Mouse (Mus musculus) lung, postnatal 36 days (tissue): ENCODE measurements around the gene Herpud1.
A peak's percentile ranks its signal among the peaks of the same experiment; 100 is the strongest.

Source experiments
- DNase-seq: peaks from one replicate; pipeline ENCODE4 v3.0.0; 2022; ENCODE audit warnings: mixed read lengths

Gene Herpud1

DNA sequence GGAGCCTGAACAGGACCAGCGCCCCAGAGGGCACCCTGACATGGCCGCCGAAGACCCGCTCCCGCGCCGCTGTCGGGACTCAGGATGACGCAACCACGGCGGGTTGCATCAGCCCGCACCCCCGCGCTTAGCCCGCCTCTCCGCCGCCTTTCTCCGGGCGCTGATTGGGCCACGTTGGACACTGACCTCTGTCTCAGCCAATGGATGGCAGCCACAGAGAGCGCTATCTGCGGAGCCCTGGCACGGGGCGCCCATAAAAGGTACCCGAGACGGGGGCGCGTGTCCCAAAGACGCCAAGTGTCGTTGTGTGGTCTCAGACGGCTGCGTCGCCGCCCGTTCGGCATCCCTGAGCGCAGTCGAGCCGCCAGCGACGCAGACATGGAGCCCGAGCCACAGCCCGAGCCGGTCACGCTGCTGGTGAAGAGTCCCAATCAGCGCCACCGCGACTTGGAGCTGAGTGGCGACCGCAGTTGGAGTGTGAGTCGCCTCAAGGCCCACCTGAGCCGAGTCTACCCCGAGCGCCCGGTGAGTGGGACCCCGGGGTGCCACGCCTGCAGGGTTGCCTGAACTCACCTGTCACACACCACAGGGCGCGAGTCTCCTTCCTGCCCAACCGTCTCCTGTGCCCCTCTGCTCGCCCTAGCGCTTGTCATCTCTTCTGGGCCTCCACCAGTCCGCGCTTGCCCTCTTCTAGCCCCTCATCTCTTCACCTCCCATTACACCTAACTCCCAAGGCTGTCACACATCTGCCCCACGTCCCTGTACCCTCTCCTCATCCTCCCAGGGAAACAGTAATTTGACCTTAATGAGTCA, at the start of gene Herpud1:
Herpud1 (plus strand) TSS at position 225 of the 813 bp plus-strand sequence.
- DNase-seq = peak; percentile 99

GRCm38 (mm10) chr8:94337559-94337958, 48.7 kb upstream of the Herpud1 start:
- no peak for DNase-seq

- DNase-seq = peak; percentile 28
These were observed 45.4 kb upstream of the Herpud1 start for GRCm38 (mm10) chr8:94340796-94341195.

DNA sequence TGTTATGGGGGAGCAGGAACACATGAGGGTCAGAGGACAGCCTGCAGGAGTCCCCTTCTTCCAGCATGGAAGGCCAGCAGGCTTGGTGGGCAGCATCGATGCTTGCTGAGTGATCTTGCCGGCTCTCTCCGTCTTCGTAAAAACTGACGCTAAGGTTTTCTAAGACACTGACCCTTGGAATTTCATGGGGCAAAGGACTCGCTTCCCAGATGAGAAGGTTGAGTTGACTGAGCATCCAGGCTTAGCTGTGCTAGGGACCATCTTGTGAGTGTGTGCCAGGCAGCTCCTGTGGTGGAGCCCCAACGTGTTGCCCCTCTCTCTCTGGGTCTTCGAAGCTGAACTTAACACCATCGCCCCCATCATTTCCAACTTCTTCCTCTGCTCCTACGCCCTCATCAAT, 43.5 kb upstream of the Herpud1 start:
- DNase-seq = no peak

- DNase-seq = peak; percentile 95
These were observed 42.9 kb upstream of the Herpud1 start for GRCm38 (mm10) chr8:94343290-94343689.

DNA sequence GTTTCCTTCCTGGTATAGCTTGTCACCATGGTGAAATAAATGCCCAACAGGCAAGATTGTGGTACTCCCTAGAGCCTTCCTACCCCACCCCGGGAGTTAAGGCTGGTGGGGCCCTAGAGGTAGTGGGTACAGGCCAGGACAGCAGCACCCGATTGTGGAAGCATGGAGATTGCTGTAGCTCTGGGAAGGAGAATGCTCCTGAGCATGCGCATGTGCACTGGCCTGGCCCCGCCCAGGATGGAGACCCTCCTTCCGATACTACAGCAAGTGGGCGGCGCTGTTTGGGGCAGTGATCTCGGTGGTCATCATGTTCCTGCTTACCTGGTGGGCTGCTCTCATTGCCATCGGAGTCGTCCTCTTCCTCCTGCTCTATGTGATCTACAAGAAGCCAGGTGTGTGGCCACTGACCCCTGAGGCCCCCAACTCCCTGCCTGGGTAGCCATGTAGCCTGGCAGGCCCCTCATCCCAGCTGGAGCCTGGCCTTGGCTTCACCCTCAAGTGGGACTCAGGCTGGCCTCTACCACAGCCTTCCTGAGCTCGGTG, 42.4 kb upstream of the Herpud1 start:
- no peak for DNase-seq

GRCm38 (mm10) chr8:94345657-94346056, 40.6 kb upstream of the Herpud1 start:
- DNase-seq = no peak

- DNase-seq = no peak
These were observed 40.0 kb upstream of the Herpud1 start for GRCm38 (mm10) chr8:94346264-94346663.

DNA sequence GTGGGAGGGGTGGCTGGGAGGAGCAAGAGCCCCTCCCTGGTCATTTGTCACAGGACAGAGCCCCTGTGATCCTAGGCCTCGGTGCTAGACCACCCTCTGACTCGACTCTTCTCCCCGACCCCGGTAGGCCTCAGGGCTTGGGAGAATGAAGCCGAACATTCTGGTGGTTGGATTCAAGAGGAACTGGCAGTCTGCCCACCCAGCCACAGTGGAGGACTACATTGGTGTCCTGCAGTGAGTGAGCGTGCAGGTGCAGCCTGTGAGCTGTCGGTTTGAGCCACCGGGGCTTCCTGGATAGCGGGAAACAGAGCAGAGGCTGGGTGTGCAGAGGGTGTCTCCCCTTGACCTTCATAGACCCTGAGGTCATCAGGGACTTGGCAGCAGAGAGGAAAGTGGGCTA, 37.8 kb upstream of the Herpud1 start:
- peak; percentile 76 for DNase-seq

DNA sequence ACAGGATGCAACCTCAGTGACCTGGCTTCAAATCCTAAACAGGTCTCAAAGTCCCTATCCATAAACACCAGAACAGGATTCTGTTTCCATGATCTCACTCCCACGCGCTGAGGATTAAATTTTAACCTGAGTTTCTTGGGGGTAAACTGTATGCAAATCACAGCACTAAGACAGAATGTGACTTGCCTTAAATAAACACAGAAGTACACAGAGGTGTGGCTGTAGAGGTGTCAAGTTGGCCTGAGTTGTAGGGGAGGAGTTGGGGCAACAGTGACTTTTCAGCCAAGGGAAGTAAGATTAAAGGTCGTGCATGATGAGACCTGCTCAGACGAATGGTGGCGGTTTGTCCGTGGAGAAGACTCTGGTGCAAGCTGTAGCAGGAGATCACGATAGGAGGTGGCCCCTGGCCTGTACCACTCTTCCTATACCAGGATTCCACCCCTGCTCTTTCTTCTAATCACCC, 32.1 kb upstream of the Herpud1 start:
- peak; percentile 77 for DNase-seq

DNA sequence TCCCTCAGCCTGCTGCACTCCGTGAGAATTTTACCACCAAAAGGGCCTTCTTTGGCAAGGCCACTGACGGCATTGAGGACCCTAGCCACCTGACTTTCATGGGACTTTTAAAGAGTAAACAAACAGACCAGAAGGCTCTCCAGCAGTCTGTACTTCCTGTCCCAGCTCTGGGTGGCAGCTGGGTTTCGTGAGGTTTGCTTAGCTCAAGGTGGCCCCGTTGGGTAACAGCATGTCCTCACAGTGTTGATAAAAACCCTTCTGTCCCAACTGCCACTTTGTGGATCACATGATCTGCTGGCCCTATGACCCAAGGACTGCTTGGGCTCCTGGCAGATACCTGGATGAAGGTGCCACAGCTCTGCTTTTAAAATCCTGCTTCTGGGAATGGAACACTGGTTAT, 31.7 kb upstream of the Herpud1 start:
- peak; percentile 87 for DNase-seq

DNA sequence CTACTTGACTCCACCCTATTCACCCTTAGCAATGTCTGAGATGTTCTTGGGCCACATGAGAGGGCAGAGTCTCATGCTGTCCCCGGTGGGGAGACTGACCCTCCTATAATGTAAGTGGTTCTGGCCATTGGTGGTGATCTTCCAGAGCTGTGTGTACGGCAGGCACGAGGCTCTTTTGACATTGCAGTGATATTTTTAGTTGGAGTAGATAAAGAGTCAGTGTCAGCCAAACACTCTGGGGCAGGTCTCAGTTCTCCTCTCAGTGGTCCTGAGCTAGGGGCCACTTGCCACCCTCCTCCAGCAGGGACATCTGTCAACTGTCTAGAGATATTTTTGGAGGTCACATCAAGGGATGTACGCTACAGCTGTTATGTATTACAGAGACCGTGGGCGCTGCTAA, 29.0 kb upstream of the Herpud1 start:
- DNase-seq = no peak

DNA sequence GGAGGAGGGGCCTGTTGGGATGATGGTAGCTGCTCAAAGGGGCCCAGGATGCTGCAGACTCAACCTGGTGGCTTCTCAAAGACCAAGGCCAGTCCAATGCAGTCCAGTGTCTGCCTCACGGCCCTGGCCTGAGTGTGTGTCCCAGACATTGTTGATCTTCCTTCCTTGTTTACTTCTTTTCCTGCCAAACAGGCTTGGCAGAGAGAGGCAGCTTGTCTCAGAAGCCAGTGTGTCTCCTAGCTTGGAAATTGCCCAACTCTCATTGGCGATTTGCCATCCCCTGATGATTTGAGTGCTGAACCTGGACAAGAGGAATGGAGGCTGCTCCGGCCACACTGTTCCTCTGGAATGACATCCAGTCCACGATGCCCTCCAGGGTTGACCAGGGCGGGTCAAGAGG, 27.7 kb upstream of the Herpud1 start:
- peak; percentile 94 for DNase-seq

DNA sequence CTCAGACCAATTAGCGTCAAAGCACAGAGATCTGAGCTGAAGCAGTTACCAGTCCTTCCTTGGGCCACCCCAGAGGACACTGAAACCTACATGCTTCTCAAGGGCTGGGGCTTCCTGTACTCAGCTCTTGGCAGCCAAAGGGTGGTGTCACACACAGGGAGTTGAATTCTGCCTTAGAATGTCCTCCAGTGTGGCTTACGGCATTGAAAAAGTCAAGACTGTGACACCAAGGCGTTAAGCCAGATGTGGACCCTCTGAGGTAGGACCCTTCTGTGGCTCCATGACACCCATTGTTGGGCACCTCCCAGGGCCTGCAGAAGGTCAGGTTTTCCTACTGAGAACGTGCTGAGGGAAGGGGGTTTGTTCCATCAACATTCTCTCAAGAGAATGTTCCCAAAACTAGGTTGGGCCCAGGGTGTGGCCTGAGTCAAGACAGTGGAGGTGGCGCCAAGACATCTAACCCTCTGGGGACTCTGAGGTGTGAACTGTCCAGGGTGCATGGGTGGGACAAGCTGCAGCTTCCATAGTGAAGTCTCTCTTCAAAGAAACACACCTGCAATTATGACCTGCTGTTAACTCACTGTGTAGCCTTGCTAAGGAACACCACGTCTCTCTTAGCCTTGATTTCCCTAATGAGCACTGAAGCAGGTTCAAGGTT, 24.3 kb upstream of the Herpud1 start:
- DNase-seq = no peak

- peak; percentile 76 for DNase-seq
These were observed 23.5 kb upstream of the Herpud1 start for GRCm38 (mm10) chr8:94362607-94363239.

GRCm38 (mm10) chr8:94363288-94363688, 22.9 kb upstream of the Herpud1 start:
- peak; percentile 94 for DNase-seq

DNA sequence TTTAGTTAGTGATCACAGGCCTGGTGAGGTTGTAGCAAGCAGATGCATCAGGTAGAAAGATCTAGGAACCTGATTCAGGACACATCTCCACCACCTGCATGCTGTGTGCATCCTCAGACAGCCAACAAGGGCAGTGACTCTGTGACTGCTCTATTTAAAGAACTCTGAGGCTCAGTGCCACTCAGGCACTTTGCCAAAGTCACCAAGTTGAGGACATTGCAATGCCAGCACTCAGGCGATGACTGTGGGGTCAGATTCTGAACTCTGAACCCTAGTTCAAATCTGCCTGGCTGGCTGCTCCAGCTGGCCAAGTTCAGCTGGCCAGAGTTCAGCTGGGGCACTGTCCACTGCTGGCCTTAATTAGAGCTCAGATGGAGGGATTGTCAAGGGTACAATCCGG, 22.3 kb upstream of the Herpud1 start:
- peak; percentile 91 for DNase-seq

GRCm38 (mm10) chr8:94364686-94365312, 21.4 kb upstream of the Herpud1 start:
- DNase-seq = no peak

GRCm38 (mm10) chr8:94365410-94365981, 20.7 kb upstream of the Herpud1 start:
- peak; percentile 84 for DNase-seq

DNA sequence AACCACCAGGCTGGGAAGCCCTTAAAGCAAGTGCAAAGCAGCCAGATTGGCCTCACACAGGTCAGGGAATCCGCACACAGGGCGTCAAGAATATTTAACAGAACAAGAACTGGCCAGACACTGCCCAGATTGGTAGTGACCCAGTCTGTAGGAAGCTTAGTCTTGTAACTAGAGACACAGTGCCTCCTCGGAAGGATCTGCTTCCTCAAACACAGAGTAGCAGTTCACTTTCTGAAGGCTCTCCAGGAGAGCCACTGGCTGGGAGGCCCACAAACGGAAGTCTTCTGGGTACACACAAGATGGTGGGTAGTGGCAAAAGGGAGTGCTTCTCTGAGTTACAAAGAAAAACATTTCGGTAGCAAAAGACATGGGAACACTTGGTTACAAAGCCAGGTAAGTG, 15.4 kb upstream of the Herpud1 start:
- DNase-seq = no peak

GRCm38 (mm10) chr8:94372955-94373599, 13.2 kb upstream of the Herpud1 start:
- DNase-seq = no peak

DNA sequence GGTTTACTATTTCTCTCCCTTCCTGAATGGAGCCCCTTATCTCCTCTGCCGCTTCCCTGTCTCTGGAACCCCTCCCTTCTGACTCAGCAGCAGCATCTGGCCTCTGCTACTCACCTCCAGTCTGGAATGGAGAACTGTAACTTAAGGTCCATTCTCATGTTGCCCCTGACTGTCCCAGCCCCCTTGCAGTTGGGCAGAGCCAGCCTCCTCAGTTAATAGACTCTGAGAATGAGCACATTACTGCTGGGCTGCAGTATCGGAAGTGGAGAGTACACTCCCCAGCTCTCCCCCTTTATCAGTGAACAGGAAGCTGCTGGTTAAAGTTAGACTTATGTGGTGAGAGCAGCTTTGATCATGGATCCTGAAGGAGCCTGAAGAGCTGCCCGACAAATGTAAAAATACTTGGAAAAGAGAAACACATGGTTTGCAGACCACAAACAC, 10.7 kb upstream of the Herpud1 start:
- peak; percentile 40 for DNase-seq
